Mouse (Mus musculus): ENCODE results near the gene Gpbp1.

DNA sequence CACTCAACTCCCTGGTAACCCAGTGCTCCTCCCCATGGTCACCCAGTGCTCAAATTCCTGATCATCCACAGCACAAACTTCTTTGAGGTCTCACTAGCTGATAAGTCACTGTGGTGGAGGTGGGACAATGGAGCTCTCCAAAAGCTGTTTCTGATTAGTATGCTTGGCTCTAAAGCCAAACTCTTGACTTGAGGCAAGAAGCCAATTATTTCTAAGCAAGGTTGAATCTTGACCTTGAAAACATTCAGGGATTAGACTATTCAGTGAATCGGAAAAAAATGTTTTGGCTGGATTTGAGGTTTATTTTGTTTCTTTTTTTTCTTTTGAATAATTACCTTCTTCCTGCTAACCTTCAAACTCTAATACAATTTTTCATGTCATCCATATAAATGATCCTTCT, 98.9 kb downstream of the Gpbp1 start:
- TF ChIP-seq CTCF (IDR thresholded peaks at IDR 0.05; ENCODE audit: insufficient read depth, low read depth, low read length), result no peak
- TF ChIP-seq POLR2A (IDR thresholded peaks at IDR 0.05; ENCODE audit: insufficient read depth, low read depth, low read length), result no peak

All from olfactory bulb, adult 2 months (tissue).